Mouse (Mus musculus) gastrocnemius, postnatal 25 days (tissue): Measurements from ENCODE around the gene Kcnh8. TPM values are rescaled to one million over a fixed set of nuclear protein-coding genes. Genes with fewer than 3 reads are reported as not detected.

Experiments used
- DNase-seq: peaks from one replicate; pipeline ENCODE4 v3.0.0; 2022
- long read RNA-seq, 2 experiments: library from polyadenylated mRNA; stranded (forward); transcript quantifications; one replicate each; pipeline ENCODE4 v2.0.0; 2021
- total RNA-seq, 2 experiments: library from RNA; stranded (reverse); gene quantifications; 1 replicate in 1 of 2; 2 replicates in 1 of 2; pipeline ENCODE4 v1.2.3; 2021

Gene Kcnh8
- not detected for total RNA-seq
- long read RNA-seq, experiment 1 = 0 reads
- long read RNA-seq, experiment 2 = 0 reads

GRCm38 (mm10) chr17:52602093-52602780, at the start of gene Kcnh8:
Kcnh8 (plus strand) TSS chr17:52602709.
- DNase-seq = no peak

GRCm38 (mm10) chr17:52559961-52560720, 42.4 kb upstream of the Kcnh8 start:
- no peak for DNase-seq

GRCm38 (mm10) chr17:52565467-52566155, 36.9 kb upstream of the Kcnh8 start:
- DNase-seq = no peak

DNA sequence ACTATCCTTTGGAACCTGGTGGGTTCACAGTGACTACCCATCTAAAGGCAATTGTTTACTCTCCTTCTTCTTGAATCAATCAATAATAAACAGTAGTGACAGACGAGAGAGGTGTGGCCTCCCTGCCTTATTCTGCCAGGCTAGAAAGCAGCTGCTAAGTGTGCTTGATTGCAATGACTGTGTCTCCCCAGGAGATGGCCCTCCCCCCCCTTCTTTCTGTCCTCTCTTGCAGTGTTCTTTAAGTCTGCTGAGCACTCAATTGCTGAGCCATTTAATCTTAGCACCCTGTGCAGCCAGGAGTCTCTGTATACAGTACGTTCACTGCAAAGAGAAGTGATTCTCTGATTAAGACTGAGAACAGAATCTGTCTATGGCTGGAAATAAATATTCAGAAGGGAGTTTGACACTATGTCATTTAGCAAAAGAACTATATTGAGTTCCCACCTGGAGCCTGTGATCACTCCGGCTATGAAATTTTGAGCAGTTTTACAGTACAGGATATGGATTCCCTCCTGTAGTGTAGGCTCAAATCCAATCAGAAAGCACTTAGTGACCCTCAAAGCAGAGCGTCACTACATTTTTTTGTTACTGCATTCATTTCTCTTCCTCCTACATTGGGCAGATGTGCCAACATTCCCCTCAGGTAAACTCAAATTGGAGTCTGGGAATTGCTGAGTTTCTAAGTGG, 32.8 kb upstream of the Kcnh8 start:
- DNase-seq = no peak

GRCm38 (mm10) chr17:52572229-52572628, 30.3 kb upstream of the Kcnh8 start:
- DNase-seq = no peak

DNA sequence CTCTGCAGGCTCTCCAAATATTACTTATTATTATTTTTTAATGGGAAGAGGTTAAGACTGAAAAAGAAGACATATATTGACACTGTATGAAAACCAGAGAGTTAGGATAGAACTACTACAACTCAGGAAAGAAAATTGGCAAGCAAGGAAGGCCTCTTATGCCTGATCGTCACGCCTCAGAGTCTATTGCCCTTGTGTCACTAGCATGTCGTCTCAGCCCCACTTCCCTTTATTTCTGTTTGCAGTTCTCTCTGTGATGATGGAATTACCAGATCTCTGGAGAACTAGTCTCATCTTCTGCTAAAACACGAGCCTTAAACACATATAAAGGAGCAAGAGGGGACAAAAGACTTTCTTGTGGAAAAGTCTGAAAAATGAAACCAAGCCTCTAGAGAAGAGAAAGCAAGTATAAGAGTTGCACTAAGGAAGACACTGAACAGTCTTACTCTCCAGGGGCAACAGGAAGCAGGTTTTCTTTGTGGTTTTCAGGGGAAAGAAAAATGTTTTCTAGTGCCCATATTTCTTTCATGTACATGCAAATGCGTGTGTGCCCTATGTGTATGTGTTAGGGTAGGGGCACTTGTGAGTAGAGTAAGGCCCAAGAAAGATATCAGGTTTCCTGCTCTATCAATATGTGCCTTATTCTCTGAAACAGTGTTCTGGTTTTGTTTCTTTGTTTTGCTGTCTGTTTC, 10.9 kb upstream of the Kcnh8 start:
- no peak for DNase-seq

DNA sequence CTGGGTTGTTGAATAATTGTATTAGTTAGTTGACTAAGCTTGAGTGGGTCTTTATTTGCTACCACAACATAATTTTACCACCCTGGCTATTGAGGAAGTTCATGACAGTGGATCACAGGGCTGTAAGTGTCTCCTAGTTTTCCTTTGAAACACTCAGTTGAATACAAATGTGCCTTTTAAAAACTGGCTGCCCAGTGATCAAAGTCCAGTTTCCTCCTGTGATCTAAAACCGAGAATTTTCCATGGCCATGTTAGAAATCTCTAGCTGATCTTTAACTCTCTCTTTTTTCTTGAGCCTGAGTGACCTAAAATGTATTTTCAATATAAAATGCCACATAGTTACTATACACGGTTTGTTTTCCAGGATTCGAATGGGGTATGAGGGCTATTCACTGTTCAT, 3.4 kb upstream of the Kcnh8 start:
- no peak for DNase-seq

DNA sequence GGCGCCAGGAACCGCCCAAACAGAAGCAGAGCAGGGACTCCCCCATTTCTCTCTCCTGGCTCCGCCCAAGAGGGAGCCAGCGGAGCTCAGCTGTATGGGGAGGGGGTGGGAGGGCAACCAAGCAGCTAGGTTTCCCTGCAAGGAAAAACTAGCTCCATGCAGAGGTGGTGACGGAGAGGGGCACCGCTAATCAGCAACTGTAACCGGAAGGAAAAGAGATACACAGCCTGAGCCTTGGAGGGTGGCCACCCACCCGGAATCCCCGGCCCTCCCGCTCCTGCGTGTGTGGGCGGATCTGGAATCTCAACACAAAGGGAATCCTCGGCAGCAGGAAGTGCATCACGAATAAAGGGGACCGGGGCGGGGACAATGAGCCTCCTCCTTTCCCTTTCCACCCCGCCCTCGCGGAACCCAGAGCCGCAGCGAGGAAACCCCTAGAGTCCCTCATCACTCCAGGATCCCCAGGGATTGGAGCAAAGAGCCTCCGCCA, 1.6 kb upstream of the Kcnh8 start:
- peak; percentile 7 for DNase-seq

DNA sequence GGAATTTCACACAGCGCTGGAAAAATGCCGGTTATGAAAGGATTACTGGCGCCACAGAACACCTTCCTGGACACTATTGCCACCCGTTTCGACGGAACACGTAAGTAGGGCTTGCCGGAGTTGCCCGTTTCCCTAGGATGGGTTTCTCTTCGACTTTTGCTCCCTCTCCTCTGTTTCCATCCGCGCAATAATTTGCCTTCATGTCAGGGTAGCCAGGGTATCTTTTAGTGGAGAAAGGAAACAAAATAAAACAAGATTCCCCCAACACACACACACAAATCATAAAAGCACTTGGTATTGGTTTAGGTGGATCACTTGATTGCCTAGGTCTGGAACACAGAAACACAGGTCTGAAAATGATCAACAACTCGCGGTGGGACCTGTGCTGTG, 267 bp downstream of the Kcnh8 start:
- DNase-seq = no peak

DNA sequence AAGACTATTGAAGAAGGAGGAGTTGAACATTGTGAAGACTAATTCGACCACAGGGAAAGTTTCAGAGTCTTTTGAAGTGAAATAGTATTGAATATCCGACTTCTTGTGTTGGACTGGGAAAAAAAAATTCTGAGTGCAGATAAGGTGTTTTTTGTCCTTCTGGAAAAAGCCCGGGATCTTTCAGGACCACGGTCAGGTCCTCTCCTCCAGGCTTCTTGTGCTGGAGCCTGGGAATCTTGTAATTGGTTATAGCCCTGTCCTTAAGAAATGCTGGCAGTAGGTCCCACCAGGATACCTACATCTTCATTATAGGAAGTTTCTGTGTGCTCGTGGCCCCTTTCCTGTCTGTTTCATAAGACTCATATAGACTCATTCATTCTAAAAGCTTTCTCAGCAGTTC, 902 bp downstream of the Kcnh8 start:
- no peak for DNase-seq

- DNase-seq = no peak
Measured at GRCm38 (mm10) chr17:52611382-52611781, 8.9 kb downstream of the Kcnh8 start.

DNA sequence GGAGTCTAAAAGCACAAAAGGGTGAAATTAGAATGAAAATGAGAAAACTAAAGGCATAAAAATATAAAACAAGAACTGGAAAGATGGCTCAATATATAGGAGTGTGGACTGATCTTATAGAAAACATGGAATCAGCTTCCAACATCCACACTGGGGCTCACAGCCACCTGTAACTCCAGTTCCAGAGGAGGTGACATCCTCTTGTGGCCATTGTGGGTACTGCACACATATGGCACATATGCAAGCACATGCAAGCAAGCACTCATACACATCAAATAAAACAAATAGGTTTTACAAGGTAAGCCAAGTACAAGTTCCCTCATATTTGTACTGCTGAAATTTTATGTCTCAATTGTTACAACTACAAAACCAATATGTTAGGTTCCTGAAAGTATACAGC, 46.7 kb downstream of the Kcnh8 start:
- no peak for DNase-seq

- no peak for DNase-seq
Measured at GRCm38 (mm10) chr17:52691988-52692387, 89.5 kb downstream of the Kcnh8 start.

GRCm38 (mm10) chr17:52701944-52702343, 99.4 kb downstream of the Kcnh8 start:
- no peak for DNase-seq

DNA sequence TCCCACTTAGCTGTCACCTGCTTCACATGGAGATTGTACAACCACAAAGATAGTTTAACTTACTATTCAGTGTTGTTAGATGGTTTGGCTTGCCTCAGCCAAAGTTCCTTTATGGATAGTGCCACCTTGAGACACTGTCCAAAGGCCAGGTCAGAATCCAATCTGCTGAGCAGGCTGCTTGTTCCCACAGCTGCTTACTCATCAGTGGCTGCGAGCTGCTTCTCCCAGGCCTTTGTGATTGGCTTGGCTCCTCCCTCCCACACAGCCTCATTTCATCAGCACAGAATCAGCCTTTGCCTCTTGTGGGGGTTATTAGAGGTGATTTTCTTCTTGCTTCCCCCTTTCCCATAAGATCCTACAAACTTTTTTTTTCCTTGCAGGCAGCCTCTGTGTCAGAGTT, 109.8 kb downstream of the Kcnh8 start:
- DNase-seq = no peak

DNA sequence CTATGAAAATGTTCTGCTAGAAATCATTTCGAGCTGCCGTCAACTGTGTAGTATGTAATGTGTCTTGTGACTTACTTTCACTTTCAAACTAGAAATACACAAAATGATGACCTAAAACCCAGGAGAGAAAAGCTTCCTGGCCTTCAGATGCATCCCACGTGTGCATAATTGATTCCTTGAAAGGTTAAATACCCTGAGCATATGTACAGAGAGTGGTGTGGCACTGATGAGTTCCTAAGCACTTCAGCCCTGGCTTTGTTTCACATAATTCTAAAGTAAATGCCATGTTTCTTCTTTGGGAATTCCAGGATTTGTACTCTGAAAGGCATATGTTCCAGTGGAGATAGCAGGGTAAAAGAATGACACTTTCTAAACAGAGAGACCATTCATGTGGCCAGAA, 119.7 kb downstream of the Kcnh8 start:
- no peak for DNase-seq

GRCm38 (mm10) chr17:52728806-52729205, 126.3 kb downstream of the Kcnh8 start:
- DNase-seq = no peak

- DNase-seq = no peak
Measured at GRCm38 (mm10) chr17:52738436-52738835, 135.9 kb downstream of the Kcnh8 start.

DNA sequence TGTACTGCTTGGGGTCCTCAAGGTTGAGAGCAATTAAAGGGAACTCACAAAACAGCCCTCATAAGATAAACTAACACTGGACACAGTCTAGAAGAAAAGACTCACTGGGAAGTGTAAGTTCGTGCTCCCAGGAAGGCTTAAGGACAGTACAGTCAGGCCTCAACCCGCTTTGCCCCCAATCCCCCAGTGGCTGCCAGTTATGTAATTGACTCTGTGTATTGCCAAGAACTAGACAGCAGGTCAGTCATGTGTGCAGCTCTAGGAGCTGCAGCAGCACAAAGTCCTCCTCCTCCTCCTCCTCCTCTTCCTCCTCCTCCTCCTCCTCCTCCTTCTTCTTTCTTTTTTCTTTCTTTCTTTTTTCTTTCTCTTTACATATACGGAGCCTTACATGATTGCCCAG, 185.6 kb downstream of the Kcnh8 start:
- no peak for DNase-seq

DNA sequence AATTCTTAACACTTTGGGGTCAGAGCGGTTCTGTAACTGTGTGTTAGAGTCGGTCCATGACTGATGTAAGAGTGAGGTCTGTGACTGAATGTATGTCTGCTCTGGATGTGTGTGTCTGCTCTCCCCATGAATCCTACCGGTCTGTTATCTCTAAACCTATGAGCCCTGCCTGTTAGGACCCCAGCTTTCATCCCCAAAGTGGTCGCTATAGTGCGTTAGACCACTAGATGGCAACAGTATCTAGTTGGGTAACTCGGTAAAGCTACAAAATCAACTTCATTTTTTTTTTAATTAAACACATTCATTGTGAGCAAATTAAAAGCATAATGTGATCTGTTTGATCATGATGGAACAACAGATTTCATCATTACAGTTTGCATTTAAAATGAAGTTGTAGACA, 202.0 kb downstream of the Kcnh8 start:
- DNase-seq = no peak

GRCm38 (mm10) chr17:52810773-52811172, 208.3 kb downstream of the Kcnh8 start:
- no peak for DNase-seq

DNA sequence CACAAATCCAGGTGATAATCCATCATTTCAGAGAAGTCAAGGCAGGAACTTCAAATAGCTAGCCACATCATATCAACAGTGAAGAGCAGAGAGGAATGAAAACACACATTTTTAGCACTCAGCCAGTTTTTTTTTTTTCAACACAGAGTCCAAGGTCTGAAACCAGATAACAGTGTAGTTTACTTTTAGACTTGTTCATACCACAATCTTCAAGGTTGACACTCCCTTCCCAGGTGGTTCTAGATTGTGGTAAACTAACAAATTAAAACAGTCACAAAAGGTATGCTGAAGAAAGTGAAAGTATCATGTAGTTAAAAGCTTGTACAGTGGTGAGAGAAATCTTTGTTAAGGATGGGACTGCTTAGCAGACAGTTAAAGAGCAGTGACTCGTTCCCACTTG, 216.5 kb downstream of the Kcnh8 start:
- DNase-seq = no peak
